Mouse (Mus musculus): ENCODE results near the gene Lmod2.

The Lmod2 gene

GRCm38 (mm10) chr6:24597500-24597899 lies at the start of gene Lmod2:
TSS of gene Lmod2 (plus strand) at chr6:24597762.
- DNase-seq (ENCODE audit: extremely low read depth, low read depth) = no peak

GRCm38 (mm10) chr6:24549801-24550200 lies 47.8 kb upstream of the Lmod2 start:
- DNase-seq (ENCODE audit: extremely low read depth, low read depth) = no peak

- DNase-seq (ENCODE audit: extremely low read depth, low read depth) = no peak
Observed at GRCm38 (mm10) chr6:24552046-24552445, 45.5 kb upstream of the Lmod2 start.

- no peak for DNase-seq (ENCODE audit: extremely low read depth, low read depth)
Observed at GRCm38 (mm10) chr6:24554427-24555086, 43.0 kb upstream of the Lmod2 start.

GRCm38 (mm10) chr6:24555488-24555887 lies 42.1 kb upstream of the Lmod2 start:
- DNase-seq (ENCODE audit: extremely low read depth, low read depth) = no peak

- no peak for DNase-seq (ENCODE audit: extremely low read depth, low read depth)
Observed at GRCm38 (mm10) chr6:24564081-24564480, 33.5 kb upstream of the Lmod2 start.

GRCm38 (mm10) chr6:24564886-24565285 lies 32.7 kb upstream of the Lmod2 start:
- DNase-seq (ENCODE audit: extremely low read depth, low read depth) = no peak

DNA sequence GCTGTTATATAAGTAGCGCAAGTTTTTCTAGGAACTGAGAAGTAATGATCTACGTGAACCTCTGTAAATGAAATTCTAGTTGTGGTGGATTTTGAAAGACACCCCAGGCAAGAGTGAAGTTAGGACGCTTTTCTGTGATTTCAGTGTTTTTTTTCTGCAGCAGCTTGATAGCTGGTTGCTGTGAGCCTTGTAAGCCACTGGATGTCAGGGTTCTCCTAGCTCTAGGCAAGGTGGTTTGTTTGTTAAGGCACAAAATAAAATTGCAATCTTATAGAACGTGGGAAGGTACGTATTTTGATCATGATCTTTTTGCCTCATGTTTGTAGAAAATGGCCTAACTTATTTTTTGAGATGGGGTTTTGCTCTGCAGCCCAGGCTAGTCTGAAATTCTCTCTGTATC lies 28.6 kb upstream of the Lmod2 start:
- no peak for DNase-seq (ENCODE audit: extremely low read depth, low read depth)

GRCm38 (mm10) chr6:24569711-24570110 lies 27.9 kb upstream of the Lmod2 start:
- no peak for DNase-seq (ENCODE audit: extremely low read depth, low read depth)

DNA sequence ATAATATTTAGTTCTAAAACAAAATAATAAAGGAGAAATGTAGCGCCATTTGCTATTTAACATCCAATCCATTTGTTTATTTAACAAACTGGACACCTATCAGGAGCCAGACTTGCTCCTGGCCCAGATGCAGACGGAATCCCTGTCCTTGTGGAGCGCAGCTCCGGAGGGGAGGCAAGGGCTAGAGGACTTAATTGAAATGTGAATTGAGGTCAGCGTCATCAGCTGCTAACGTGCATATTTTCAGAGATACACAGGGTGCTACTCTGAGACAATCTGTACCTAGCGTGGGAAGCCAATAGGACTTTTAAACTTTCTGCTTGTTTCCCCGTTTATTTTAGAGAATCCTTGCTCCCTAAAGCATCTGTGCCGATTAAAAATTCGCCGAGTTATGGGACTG lies 27.3 kb upstream of the Lmod2 start:
- DNase-seq (ENCODE audit: extremely low read depth, low read depth) = no peak

DNA sequence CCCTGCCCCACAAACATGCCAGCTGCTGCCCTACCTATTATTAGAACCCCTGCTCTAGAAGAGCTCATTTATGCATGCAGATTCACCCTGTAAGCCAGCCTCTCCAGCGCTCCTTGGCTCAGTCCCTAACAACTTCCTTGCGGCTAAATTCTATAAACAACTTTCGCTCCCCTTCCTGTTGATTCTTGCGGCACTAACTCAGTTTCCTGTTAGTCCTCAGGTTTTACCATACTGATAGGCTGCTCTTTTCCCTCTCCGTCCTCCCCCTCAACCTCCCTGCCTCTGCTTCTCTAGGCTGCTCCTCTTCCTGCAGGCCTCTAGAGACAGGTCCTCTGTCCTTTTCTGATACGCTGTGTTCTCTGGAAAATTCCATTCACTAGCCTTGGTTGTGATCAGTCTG lies 26.4 kb upstream of the Lmod2 start:
- DNase-seq (ENCODE audit: extremely low read depth, low read depth) = no peak

GRCm38 (mm10) chr6:24572431-24572830 lies 25.1 kb upstream of the Lmod2 start:
- DNase-seq (ENCODE audit: extremely low read depth, low read depth) = no peak

GRCm38 (mm10) chr6:24573319-24573718 lies 24.2 kb upstream of the Lmod2 start:
- DNase-seq (ENCODE audit: extremely low read depth, low read depth) = no peak

DNA sequence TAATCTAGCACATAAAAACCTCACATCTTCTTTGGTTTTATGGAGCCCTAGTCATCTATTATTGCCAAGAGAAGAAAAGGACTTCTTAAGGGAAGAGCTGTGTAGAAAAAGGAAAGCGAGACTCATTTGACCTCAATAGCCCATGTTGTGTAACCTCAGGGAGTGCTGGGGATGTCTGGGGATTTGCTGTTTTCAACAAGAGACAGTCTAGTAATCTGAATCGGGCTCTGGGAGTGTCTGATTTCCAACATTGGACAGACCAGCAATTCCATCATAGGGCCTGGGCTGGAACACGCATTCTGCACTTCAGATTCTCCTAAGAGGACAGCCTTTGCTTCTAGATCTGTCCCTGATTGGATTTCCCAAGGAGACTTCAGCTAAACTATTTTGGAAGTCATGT lies 14.1 kb upstream of the Lmod2 start:
- DNase-seq (ENCODE audit: extremely low read depth, low read depth) = no peak

- DNase-seq (ENCODE audit: extremely low read depth, low read depth) = no peak
Observed at GRCm38 (mm10) chr6:24585431-24586310, 11.9 kb upstream of the Lmod2 start.

- no peak for DNase-seq (ENCODE audit: extremely low read depth, low read depth)
Observed at GRCm38 (mm10) chr6:24586885-24587284, 10.7 kb upstream of the Lmod2 start.

GRCm38 (mm10) chr6:24590282-24590681 lies 7.3 kb upstream of the Lmod2 start:
- no peak for DNase-seq (ENCODE audit: extremely low read depth, low read depth)

DNA sequence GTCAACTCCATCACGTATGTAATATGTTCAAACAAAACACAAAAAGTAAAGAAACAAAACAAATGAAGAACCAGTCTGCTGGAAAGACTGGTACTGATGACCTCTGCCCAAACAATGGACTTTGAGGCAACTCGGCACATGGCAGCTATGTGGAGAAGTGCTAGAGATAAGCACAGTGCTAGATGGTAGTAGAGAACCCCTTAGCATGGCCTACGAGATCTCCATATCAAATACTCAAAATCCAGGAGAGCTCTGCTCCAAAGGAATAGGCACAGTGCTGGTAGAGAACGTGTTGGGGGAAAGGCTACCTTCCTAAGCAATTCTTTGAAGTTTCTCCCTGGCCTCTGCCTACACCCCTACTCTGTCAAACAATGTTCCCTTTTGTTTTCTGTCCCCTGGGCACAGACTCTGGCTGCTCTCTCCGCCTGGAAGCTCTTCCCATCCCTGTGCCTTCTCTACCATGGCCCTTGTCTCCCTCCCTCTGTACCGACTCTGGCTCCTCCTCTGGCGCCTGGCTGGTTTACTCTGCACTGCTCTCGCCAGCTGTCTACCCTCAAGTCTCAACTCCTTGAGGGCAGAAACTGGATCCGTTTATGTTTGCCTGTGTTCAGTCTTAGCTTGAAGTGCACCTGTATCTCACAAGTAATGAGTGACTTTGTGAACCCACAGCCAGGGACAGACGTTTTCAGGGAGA lies 5.9 kb upstream of the Lmod2 start:
- no peak for DNase-seq (ENCODE audit: extremely low read depth, low read depth)

DNA sequence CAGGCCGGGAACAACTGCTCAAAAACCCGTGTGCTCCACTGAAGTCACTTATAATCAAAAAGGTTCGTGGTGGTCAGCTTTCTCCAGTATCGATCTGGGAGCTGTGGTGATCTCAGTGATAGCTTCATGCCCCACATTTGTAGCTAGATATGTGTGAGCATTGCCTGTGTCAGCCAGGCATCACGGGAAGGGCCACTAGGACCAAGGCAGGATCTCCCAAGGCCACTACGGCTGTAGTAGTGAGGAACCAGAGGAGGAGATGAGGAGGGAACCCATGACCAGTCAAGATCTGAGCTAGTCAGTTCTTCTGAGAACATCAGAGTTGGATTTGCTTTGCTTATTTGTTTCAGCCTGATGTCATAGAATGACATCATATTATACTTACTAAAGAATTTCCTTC lies 1.6 kb downstream of the Lmod2 start:
- no peak for DNase-seq (ENCODE audit: extremely low read depth, low read depth)

DNA sequence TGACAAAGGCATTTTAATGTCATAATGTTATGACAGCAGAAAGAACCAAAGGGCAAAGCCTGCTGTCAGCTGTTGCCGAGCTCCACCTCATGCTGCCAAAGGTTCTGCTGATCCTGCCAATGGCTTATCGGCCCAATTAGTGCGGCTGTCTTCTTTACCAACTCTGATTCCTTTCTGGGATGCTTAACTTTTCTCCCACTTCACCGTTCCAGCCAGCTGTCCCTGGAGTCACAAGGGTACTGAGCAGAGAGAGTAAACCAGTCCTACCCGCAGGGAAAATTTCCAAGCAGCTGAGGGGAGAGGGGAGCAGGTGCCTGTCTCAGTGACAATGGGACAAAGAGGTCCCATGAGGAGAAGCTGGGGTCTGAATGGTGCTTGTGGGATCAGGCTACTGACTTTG lies 2.1 kb downstream of the Lmod2 start:
- no peak for DNase-seq (ENCODE audit: extremely low read depth, low read depth)

DNA sequence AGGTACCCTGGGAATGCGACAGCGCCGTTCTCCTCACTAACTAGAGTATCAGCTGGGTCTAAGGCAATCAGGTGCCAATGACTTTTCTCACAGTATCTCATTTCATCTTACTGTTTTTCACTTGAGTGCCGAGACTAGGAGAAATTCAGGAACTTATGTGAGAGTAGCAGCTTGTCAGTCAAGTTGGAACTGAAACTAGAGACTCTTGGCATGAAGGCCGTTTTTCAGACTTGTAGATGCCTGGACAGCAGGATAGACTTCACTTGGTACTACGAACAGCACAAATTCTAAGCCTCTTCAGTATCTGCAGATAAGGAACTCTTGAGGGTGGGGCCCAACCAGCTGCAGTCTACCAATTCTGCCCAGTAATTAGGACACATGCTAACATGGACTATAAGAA lies 2.6 kb downstream of the Lmod2 start:
- no peak for DNase-seq (ENCODE audit: extremely low read depth, low read depth)

DNA sequence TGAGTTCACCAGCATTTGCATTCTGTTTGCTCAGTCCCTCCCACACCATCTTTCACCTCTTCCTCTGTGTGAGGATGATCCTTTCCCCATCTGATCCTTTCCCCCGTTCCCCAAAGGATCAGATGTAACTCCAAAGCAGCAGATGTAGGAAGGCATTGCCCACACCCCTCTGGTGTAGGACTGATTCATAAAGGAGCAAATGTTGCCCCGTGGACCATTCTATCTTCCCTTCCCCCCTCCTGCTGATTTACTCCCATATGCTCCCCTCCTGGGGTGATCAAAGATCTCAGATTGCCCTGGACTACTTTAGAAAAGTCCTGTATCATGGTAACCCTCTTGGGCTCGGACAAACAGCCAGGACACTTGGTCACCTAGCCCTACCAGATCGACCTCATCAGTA lies 3.2 kb downstream of the Lmod2 start:
- no peak for DNase-seq (ENCODE audit: extremely low read depth, low read depth)

Measured in MEL-GATA-1-ER (cell line).